Mouse (Mus musculus) cerebellum, adult 11 months (tissue): ENCODE results near the gene Akna.

ENCODE experiments used
- DNase-seq: peaks from one replicate; pipeline ENCODE4 v3.0.0; 2022

The Akna gene

GRCm38 (mm10) chr4:63409317-63409907, 6.3 kb upstream of the Akna start:
- DNase-seq, result no peak

DNA sequence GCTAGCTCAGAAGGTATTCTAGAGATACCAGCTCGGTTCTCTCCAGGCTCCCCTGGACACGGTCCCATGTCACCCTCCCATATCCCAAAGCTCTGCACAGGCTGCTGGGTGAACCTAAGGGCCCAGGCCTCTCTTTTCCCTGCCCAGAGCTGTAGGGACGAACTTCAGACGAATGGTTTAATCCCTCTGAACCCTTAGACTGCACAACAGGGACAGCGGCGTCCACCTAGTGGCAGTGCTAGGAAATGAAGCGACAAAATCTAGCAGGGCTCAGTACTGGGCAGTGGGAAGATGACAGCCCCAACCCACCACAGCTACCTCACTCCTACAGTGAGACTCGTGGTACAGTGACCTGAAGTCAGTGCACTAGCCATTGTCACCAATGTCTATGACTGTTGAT, 5.5 kb upstream of the Akna start:
- DNase-seq, result no peak

GRCm38 (mm10) chr4:63408247-63408646, 5.1 kb upstream of the Akna start:
- no peak for DNase-seq

DNA sequence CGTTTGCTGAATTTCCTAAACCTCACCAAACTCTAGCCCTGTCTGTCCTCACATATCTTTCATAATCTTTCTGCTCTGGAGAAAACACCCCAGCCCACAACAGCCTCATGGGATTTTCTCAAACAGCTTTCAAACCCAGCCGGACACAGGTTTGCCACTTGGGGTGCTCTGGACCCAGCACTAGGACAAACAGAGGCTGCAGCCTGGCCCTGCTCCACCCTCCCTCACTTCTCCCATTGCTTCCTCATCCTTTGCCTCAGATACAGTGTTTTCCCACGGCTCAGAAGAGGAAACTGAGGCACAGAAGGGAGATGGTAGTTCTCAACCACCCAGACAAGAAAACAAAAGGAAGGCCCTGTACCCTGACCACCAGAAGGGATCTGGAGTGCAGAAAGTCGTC, 2.5 kb upstream of the Akna start:
- DNase-seq, result no peak

GRCm38 (mm10) chr4:63405051-63405450, 1.9 kb upstream of the Akna start:
- DNase-seq, result no peak

DNA sequence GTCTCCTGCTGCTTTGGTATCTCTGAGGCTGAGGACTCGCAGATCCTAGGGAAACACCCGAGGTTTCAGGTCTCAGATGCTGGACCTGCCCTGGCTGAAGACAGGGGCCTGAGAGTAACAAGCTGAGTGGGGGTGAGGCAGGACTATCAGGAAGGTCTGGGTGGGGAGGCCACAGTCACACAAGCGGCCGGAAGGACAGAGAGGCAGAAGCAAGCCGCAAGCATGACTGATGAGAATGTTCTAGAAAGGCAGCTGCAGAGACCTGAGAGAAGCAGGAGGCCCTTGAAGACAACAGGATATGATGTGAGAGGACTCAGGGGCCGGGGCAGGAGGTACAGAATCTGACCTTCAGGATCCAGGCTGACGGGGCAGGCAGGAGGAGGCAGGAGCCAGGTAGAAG, 1.1 kb upstream of the Akna start:
- DNase-seq, result no peak

DNA sequence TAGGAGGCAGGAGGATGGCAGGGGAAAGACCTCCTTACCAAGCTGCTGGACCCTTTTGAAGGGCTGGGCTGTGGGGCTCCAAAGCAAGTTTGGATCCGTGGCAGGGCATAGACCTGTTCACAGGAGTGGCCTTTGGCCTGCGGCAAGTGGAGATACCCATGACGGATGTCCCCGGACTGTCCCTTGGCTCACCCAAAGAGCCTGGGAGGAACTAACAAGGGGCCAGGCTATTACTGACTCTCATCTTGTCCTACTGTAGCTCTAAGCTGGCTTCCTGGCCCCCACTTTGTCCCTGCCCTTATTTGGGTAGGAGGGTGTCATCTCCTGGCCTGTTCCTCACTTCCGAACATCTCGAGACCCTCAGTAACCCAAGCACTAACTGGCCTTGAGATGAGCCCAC, 596 bp downstream of the Akna start:
- no peak for DNase-seq

DNA sequence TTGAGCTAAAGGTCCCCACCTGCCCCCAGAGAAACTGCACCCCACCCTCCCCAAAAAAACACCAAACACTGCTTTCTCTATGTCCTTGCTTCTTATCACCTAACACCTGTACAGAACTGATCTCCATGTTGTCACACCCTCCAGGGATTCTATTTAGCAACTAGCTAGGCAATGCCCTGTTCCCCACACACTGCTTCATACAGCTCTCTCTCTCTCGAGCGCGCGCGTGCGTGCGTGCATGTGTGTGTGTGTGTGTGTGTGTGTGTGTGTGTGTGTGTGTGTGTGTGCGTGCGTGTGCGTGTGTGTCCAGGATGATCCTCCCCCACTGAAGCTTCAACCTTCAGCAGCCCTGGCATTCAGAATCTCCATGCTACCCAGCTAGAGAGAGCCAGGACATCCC, 1.1 kb downstream of the Akna start:
- no peak for DNase-seq

DNA sequence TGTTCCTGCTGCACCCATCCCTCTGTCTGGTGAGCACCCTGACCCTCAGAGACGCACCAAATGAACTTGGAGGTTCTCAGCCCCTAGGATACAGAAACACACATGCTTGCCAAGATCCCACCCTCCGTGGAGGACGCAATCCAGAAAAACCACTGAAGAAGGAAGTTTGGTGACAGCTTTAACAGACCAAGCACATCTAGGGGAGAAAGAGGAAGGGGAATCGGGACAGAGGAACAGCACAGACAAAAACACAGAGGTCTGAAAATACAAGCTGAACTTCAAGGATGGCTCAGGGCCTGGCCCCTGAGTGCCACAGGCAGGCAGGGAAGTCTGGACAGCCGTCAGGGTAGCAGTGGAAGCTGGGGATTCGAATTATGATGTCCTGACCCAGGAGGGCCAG, 1.5 kb downstream of the Akna start:
- DNase-seq, result no peak

GRCm38 (mm10) chr4:63400541-63401306, 2.4 kb downstream of the Akna start:
- DNase-seq, result no peak

DNA sequence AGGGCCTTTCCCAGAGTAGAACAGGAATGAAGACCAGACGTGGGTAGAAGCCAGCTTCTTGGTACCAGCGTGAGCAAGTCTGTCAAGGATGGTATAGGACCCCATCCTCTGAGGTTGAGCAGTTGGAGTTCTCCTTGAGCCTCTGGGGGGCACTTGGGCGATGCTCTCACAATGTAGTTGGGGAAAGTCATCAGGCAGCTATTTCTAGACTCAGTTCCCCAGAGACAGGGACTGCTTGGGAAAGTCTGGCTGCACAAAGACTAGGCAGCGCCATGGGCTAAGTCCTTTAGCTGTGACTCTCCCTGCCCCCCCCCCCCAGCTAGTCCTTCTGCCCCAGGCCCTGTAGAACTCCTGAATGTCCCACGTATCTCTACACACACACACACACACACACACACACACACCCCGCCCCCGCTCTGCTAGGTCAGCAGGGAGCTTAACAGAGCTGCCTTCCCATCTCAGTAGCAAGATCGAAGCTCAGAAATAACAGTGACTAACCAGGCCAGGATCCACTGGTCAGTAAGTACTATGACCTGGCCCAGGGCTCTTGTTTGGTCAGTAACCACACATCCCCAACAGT, 3.4 kb downstream of the Akna start:
- no peak for DNase-seq

DNA sequence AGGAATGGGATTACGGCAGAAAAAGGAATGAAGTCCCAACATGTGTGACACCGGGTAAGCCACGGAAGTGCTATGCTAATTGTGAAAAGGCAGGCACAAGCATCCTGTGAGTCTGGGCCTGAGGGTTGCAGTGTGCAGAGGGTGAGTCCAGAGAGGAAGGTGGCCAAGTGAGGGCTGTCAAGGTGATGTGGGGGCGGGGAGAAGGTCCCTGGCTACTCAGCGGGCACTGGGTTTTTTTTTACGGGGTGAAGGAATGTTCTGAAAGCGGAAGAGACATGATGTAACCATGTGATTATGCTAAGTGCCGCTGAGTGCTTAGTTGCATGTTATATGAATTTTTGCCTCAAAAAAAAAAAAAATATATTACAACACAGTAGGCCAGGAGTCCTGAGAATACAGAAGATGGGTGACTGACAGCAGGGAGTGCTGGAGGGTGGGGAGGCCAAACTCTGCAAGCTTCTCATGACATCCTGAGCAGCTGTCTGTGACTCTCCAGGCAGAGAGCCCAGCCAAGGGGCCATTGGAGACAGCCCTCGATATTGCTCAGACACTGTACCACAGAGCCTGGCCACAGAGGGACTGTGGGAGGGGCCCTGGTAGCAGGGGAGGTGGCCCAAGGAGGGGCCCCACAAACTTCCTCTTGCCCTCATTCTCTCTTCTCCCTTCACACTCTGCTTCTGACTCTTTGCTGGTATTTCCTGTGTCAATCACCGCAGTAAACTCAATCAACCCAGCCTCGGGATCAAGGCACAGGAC, 4.1 kb downstream of the Akna start:
- DNase-seq, result no peak

- DNase-seq, result no peak
Observed at GRCm38 (mm10) chr4:63397981-63398537, 5.1 kb downstream of the Akna start.

DNA sequence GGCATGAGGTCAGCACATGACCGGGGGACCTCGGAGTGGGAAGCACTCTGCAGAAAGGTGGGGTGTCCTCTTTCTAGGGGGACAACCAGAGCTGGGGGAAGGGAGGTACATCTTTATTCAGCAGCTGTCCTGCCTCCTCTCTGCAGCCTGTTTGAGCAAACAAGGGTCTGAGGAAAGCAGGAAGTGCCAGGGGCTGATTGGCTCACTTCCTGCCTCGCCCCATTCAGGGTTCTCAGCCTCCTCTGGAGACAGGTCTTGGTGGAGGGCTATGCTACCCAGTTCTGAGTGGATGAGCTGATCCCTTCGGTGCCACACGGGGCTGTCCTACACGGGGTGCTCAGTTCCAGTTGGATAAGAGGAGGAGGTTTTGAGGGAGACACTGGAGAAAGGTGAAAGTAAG, 11.8 kb downstream of the Akna start:
- DNase-seq, result no peak

- no peak for DNase-seq
Observed at GRCm38 (mm10) chr4:63389887-63390528, 13.1 kb downstream of the Akna start.

DNA sequence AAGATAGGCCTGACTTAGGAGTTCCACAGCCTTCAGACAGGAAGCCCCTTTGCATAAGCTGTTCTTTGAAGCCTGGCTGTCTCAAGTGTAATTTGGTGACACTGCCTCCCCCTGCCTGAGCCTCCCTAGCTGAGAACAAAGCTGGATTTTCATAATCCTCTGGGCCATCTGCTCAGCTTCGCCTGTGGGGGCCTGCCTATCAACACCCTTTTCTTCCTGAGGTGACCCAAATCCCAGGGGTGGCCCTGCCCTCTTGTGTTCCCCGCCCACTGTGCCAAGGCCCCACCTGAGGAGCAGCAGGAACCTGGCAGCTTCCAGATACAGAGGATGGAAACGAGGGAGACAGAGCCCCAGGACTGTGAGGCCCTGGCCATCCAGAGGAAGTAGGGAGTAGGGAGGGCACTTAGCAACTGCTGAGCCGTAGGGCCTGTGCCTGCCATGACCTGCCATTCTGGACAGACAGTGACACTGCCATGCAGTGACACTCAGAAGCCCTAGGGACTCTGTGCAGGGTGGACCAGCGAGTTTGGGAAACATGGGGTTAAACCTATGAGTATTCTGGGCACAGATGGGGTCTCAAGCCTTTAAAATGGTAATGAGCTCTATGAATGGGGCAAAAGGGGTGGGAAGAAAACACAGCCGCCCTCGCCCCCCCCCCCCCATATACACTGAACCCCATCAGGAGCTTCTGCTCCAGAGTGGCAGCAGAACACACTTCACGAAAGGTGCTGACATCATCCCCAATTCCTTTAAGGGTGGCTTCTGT, 13.8 kb downstream of the Akna start:
- DNase-seq, result no peak

DNA sequence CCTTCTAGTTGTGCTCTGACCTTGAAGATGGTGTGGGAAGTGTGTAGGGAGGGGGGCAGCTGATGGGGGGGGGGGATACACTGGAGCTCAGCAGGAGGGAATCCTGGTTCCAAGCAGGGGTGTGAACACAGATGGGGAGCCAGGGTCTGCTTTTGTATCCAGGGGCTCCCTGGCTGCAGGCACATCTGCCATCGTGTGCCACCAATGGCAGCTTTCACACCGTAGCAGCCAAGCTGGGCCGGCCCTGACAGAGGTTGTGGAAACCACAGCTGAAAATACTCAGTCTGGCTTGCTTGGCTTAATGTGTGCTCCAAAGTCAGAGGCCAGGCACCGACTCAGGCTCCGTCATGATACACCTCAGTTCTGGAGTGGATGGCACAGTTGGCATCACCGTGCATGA, 15.1 kb downstream of the Akna start:
- DNase-seq, result no peak

DNA sequence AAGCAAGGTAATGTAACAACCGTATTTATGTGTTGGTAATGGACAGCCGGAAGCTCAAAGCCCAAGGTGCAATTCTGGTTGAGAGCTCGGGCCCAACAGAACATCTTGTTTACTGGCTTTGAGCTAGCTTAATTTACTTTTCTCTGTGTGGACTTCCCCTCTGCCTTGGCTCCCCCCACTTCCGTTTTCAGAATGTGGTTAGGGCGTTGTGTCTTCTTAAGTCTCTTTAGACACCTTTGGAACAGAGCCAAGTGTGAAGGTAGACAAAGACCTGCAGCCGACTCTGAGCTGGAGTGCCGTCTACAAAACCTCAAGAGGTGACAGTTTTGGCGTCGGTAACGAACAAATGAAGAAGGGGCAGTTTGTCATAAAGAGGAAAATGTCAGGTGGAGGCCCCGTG, 17.4 kb downstream of the Akna start:
- no peak for DNase-seq

DNA sequence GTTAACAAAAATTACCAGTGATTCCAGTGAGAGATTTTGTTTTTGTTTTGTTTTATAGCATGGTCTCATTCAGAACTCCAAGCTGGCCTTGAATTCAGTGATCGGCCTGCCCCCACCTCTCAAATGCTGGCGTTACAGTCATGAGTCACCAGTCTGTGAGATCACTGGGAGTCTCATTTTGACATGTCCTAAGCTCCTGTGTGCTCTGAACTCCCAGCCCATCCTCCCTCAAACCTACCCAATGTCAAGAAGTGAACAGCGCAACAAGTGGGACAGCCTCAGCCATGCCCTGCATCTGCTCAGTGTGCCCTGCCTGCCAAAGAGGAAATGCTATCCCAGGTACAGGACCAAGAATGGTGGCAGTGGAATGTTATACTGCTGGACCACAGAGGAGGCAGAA, 17.9 kb downstream of the Akna start:
- no peak for DNase-seq

DNA sequence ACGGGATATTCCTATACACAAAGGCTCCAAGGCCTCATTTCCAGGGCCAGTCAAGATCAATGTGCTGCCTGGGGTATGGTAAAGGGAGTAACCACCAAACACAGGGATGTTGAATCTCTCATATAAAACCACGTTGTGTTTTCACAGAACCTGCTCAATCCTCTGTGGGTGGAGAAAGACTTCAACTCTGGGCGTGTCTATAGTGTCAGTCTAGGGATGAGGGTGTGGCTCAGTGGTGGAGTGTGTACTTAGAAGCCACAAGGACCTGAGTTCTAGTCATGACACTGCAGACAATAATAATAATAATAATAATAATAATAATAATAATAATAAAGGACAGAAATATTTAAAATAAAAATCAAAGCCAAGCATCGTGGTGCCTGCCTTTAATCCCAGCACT, 18.9 kb downstream of the Akna start:
- DNase-seq, result no peak

DNA sequence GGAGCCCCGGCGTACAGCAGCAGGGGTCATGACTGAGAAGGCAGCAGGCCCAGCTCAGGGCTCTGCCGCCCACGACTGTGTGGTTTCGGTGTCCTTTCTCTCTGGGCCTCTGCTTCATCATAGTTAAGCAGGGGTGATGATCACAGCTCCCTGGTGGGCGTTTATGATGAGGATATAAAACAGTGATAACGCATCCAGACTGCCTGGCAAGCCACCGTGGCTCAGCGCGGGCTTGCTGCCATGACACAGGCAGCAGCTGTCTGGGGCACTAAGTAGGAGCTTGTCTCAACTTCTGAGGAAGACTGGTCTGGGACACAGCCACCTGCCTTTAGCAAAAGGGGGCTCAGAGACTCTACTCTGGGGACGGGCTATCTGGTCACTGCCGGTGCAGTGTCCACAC, 19.7 kb downstream of the Akna start:
- DNase-seq, result no peak

GRCm38 (mm10) chr4:63382676-63383369, 20.3 kb downstream of the Akna start:
- DNase-seq, result no peak
